Mouse (Mus musculus) embryonic stem cell, embryonic (primary cell): ENCODE data around the gene Cabp4.

Source experiments
- CTCF ChIA-PET, 4 experiments: fragments of 300-600 bp in 2 of 4; fragments of 350-600 bp in 2 of 4; sonication (Branson Sonifier 250); formaldehyde crosslinking; loops; one replicate each; lab custom pipeline; 2022; ENCODE audit warnings: inconsistent platforms in 2 of 4; lab: Charles Lee
- POLR2A ChIA-PET, 4 experiments: fragments of 300-600 bp in 2 of 4; fragments of 350-600 bp in 2 of 4; sonication (Branson Sonifier 250); formaldehyde crosslinking; loops; one replicate each; lab custom pipeline; 2022; ENCODE audit warnings: antibody characterized with exemption in 4 of 4, inconsistent platforms in 1 of 4; lab: Charles Lee

Gene Cabp4

DNA sequence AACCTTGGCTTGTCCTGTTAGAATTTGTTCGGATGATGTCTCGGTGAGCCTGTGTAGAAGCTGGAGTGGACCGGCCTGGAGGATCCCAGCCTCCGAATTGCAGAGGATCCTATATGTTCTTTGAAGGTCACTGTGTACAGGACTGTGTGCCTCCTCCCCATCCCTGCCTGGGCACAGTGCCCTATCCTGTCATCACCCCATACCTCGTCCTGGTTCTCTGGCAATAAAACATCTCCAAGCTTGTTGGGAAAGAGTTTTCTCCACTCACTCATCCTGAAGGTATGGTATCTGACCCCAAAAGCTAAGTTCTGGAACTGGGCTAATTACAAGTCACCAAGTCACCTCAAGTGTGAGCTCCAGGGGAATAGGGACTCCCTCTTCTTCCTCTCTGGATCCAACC, 56.7 kb downstream of the Cabp4 start:
- ChIA-PET POLR2A (interaction anchor here in 2 of 4 experiments (1.6 to 2.0 kb wide), 3 partner anchors 27 to 31 kb away, joined by 3 to 7 read pairs (median 4); partner anchors contain the start of gene Gstp3 (in 2 of the 2)), CTCF (interaction anchor here in 1 of 4 experiments (0.6 to 1.5 kb wide), 3 partner anchors 9 to 689 kb away, joined by 3 to 4 read pairs (median 3); no protein-coding TSS in a partner anchor)

DNA sequence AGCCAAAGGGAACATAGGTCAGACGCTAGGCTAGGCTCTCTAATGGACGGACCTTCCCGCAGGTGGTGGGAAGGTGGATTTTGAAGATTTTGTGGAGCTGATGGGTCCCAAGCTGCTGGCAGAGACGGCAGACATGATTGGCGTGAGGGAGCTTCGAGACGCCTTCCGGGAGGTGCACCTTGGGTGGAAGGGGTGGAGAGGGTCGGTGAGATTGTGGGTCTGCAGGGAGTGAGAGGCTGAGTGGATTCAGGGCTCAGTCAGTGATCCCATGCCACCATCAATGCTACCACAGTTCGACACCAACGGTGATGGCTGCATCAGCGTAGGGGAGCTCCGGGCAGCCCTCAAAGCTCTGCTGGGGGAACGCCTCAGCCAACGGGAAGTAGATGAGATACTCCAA, 57.7 kb downstream of the Cabp4 start:
- ChIA-PET POLR2A (interaction anchor here in 3 of 4 experiments (0.6 to 6.7 kb wide), 11 partner anchors 9 to 951 kb away, joined by 3 to 45 read pairs (median 4); partner anchors contain the start of genes Cdk2ap2 (in 3 of the 3), Gstp3 (in 2 of the 3) and Ankrd13d (in 1 of the 3)), CTCF (interaction anchor here in 2 of 4 experiments (1.3 to 2.4 kb wide), 3 partner anchors 8 to 142 kb away, joined by 3 to 11 read pairs (median 5); no protein-coding TSS in a partner anchor)
